Mouse (Mus musculus): ENCODE measurements around the gene Ttc7.

Ttc7 gene

GRCm38 (mm10) chr17:87282706-87283053, at the start of gene Ttc7:
TSS of gene Ttc7 (plus strand) at chr17:87282886.
- DNase-seq (ENCODE audit: low read depth, low spot score): peak; percentile 91

GRCm38 (mm10) chr17:87235019-87235418, 47.7 kb upstream of the Ttc7 start:
- no peak for DNase-seq (ENCODE audit: low read depth, low spot score)

GRCm38 (mm10) chr17:87236725-87237650, 45.7 kb upstream of the Ttc7 start:
- DNase-seq (ENCODE audit: low read depth, low spot score): peak; percentile 88

- DNase-seq (ENCODE audit: low read depth, low spot score): peak; percentile 85
These were observed 44.9 kb upstream of the Ttc7 start for GRCm38 (mm10) chr17:87237826-87238225.

GRCm38 (mm10) chr17:87246103-87246502, 36.6 kb upstream of the Ttc7 start:
- DNase-seq (ENCODE audit: low read depth, low spot score): no peak

GRCm38 (mm10) chr17:87254384-87254783, 28.3 kb upstream of the Ttc7 start:
- DNase-seq (ENCODE audit: low read depth, low spot score): no peak

- no peak for DNase-seq (ENCODE audit: low read depth, low spot score)
These were observed 27.0 kb upstream of the Ttc7 start for GRCm38 (mm10) chr17:87255672-87256071.

GRCm38 (mm10) chr17:87263401-87263800, 19.3 kb upstream of the Ttc7 start:
- no peak for DNase-seq (ENCODE audit: low read depth, low spot score)

GRCm38 (mm10) chr17:87264054-87264830, 18.4 kb upstream of the Ttc7 start:
- DNase-seq (ENCODE audit: low read depth, low spot score): no peak

- DNase-seq (ENCODE audit: low read depth, low spot score): no peak
These were observed 17.5 kb upstream of the Ttc7 start for GRCm38 (mm10) chr17:87264927-87265791.

GRCm38 (mm10) chr17:87265792-87266186, 16.9 kb upstream of the Ttc7 start, which contains the start of gene Mcfd2:
TSS of gene Mcfd2 (minus strand) at chr17:87265935.
- peak; percentile 82 for DNase-seq (ENCODE audit: low read depth, low spot score)

GRCm38 (mm10) chr17:87269454-87269853, 13.2 kb upstream of the Ttc7 start:
- no peak for DNase-seq (ENCODE audit: low read depth, low spot score)

GRCm38 (mm10) chr17:87275363-87276341, 7.0 kb upstream of the Ttc7 start:
- no peak for DNase-seq (ENCODE audit: low read depth, low spot score)

GRCm38 (mm10) chr17:87282007-87282705, 530 bp upstream of the Ttc7 start:
- peak; percentile 82 for DNase-seq (ENCODE audit: low read depth, low spot score)

- peak; percentile 36 for DNase-seq (ENCODE audit: low read depth, low spot score)
These were observed 519 bp downstream of the Ttc7 start for GRCm38 (mm10) chr17:87283055-87283754.

GRCm38 (mm10) chr17:87283755-87284481, 1.2 kb downstream of the Ttc7 start:
- no peak for DNase-seq (ENCODE audit: low read depth, low spot score)

GRCm38 (mm10) chr17:87284482-87285040, 1.9 kb downstream of the Ttc7 start:
- DNase-seq (ENCODE audit: low read depth, low spot score): no peak
